Mouse (Mus musculus) liver, postnatal 0 days (tissue): ENCODE measurements around the gene 6030408B16Rik. TPM values are rescaled to one million over a fixed set of nuclear protein-coding genes. Genes with fewer than 3 reads are reported as not detected.

Experiments used
- ATAC-seq: fragments of 200-750 bp; cut with Nextera tagmentation; 2 replicates; pipeline ENCODE4 v1.8.0; 2017; ENCODE audit warnings: mild to moderate bottlenecking, moderate library complexity
- DNase-seq: peaks from one replicate; pipeline ENCODE4 v3.0.0-alpha.2; 2016
- H3K27ac ChIP-seq: fragments of 300-500 bp; sonication (generic); 2 replicates; pipeline ENCODE4 v1.5.1; 2014; ENCODE audit warnings: antibody characterized with exemption, moderate library complexity, mild to moderate bottlenecking, low read depth
- H3K27me3 ChIP-seq: fragments of 300-500 bp; sonication (generic); 2 replicates; pipeline ENCODE4 v1.6.1; 2014; ENCODE audit warnings: low read length, control low read depth, mixed read lengths; ENCODE audit not compliant: insufficient read depth
- H3K36me3 ChIP-seq: fragments of 300-500 bp; sonication (generic); replicated peaks from 2 replicates; pipeline ENCODE4 v1.6.1; 2014; ENCODE audit warnings: mild to moderate bottlenecking, control low read depth, low read length, moderate library complexity, mixed read lengths; ENCODE audit not compliant: insufficient read depth
- H3K4me1 ChIP-seq: fragments of 300-500 bp; sonication (generic); 2 replicates; pipeline ENCODE4 v1.6.1; 2014; ENCODE audit warnings: antibody characterized with exemption, mild to moderate bottlenecking, control low read depth; ENCODE audit not compliant: insufficient read depth
- H3K4me2 ChIP-seq: fragments of 300-500 bp; sonication (generic); 2 replicates; pipeline ENCODE4 v1.6.1; 2014; ENCODE audit warnings: low read depth, mild to moderate bottlenecking, low read length, moderate library complexity, mixed read lengths
- H3K4me3 ChIP-seq: fragments of 300-500 bp; sonication (generic); 2 replicates; pipeline ENCODE4 v1.5.1; 2014; ENCODE audit warnings: low read depth, low read length
- H3K9ac ChIP-seq: fragments of 300-500 bp; sonication (generic); replicated peaks from 2 replicates; pipeline ENCODE4 v1.6.1; 2014; ENCODE audit warnings: mild to moderate bottlenecking, moderate library complexity
- H3K9me3 ChIP-seq: fragments of 300-500 bp; sonication (generic); 2 replicates; pipeline ENCODE4 v1.6.1; 2016; ENCODE audit warnings: mild to moderate bottlenecking, control low read depth, low read length, mixed read lengths
- CTCF ChIP-seq: sonication (generic); IDR thresholded peaks from 2 replicates; pipeline ENCODE4 v1.5.1; 2016; ENCODE audit warnings: antibody characterized with exemption, low read depth
- EP300 ChIP-seq: IDR thresholded peaks from 2 replicates; pipeline ENCODE4 v1.6.1; 2016; ENCODE audit warnings: antibody characterized with exemption, low read depth, mild to moderate bottlenecking
- WGBS: fragments of 180-500 bp; shearing (Covaris S2); extraction: QIAGEN DNeasy Blood & Tissue Kit; methylation state at CpG from one replicate; pipeline ENCODE4 v1.1.7; 2014; ENCODE audit not compliant: insufficient replicate concordance; 5-methylcytosine and 5-hydroxymethylcytosine counted together
- polyA plus RNA-seq: library from polyadenylated mRNA; unstranded; fragments of >200 nt; fragmentation: Nextera tagmentation; extraction: Ambion mirVana; gene quantifications from 2 replicates; pipeline ENCODE4 v1.2.1, GENCODE M21; 2015

The 6030408B16Rik gene
- polyA plus RNA-seq, 1 experiment from 2014 or later = 0.36 TPM

DNA sequence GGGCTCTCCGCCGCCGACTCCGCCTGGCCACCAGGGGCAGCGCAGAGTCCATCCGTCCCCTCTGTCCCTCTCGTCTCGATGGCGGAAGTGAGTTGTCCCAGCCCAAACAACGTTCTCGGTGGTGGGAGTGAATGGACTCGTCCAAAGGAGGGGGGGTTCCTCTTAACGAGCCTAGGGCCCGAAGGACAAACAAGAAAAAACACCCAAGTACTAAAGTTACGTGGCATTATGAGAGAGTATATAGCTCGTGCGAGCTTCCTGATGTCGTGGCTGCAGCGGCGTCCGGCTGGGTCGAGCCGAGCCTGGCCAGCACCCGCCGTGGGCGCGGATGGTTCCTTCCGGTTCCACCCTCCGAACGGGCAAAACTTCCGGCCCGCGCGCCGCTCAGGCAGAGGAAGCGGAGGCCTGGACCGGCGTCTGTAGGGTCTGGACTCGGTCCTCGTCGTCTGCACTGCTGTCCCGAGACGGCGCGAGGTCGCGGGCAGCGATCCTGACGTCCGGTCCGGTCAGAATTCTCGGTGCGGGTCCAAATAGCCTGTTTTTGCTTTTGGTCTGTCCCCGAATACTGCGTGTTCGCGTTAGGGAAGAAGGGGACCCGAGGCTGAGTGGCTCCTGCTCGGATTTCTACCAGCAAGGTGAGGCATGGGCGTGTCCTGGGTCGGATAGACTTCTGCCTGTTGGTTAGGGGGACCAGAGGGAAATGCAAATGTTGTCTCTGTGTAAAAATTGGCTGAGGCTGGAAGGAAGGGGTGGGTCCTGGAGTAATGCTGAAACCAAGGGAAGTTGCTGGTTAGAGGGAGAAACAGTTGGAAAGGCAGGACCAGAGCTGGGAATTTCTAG, 8.9 kb upstream of the 6030408B16Rik start, which contains the start of gene Atg101:
Atg101 (plus strand) TSS at position 362 of the 840 bp plus-strand sequence.
- TF ChIP-seq CTCF = peak; percentile 98
- peak; percentile 72; the same call in 1 of the 2 replicates for TF ChIP-seq EP300
- no peaks in the 10 kb centered on the region for H3K9me3 ChIP-seq
- H3K27me3 ChIP-seq = no peaks in the 10 kb centered on the region
- H3K9ac ChIP-seq = peak within 1 kb of the TSS; percentile 94
- H3K4me1 ChIP-seq = peaks cover 19% of the 10 kb centered on the region
- peak; percentile 93 for ATAC-seq
- DNase-seq = peak; percentile 93
- H3K4me3 ChIP-seq = peak within 1 kb of the TSS; percentile 90
- under 1% methylated on average over 61 of the region's 61 CpGs for WGBS
- H3K27ac ChIP-seq = peak within 1 kb of the TSS; percentile 90
- peak within 1 kb of the TSS; percentile 88 for H3K4me2 ChIP-seq
- peaks cover 27% of the 10 kb centered on the region for H3K36me3 ChIP-seq

- peaks cover 48% of the 10 kb centered on the region for H3K36me3 ChIP-seq
- no peak for TF ChIP-seq EP300
- TF ChIP-seq CTCF = peak; percentile 72
- H3K4me2 ChIP-seq = 0 out of 2 replicates have a peak overlapping the region, but pooled peaks have one; percentile 1
- no peak overlapping the region for H3K27ac ChIP-seq
- H3K4me1 ChIP-seq = peaks cover 19% of the 10 kb centered on the region
- no peaks in the 10 kb centered on the region for H3K27me3 ChIP-seq
- ATAC-seq = no peak
- WGBS = 59% methylated on average over 9 of the region's 9 CpGs
- H3K9me3 ChIP-seq = no peaks in the 10 kb centered on the region
- H3K4me3 ChIP-seq = no peak overlapping the region
- DNase-seq = peak; percentile 52
- no peak overlapping the region for H3K9ac ChIP-seq
Measured at GRCm38 (mm10) chr15:101286129-101286770, 6.8 kb upstream of the 6030408B16Rik start.

GRCm38 (mm10) chr15:101287361-101287760, 5.7 kb upstream of the 6030408B16Rik start:
- TF ChIP-seq CTCF = no peak
- TF ChIP-seq EP300 = no peak
- DNase-seq (no peak), ATAC-seq (no peak)
- 71% methylated on average over 6 of the region's 6 CpGs for WGBS
- no peak overlapping the region for H3K4me2 ChIP-seq
- H3K27ac ChIP-seq = no peak overlapping the region
- H3K4me1 ChIP-seq = peaks cover 19% of the 10 kb centered on the region
- H3K9ac ChIP-seq = no peak overlapping the region
- H3K36me3 ChIP-seq = peaks cover 53% of the 10 kb centered on the region
- no peak overlapping the region for H3K4me3 ChIP-seq
- no peaks in the 10 kb centered on the region for H3K27me3 ChIP-seq
- no peaks in the 10 kb centered on the region for H3K9me3 ChIP-seq

GRCm38 (mm10) chr15:101290354-101290753, 2.7 kb upstream of the 6030408B16Rik start:
- Histone ChIP-seq H3K27me3 (no peaks in the 10 kb centered on the region), H3K36me3 (peaks cover 53% of the 10 kb centered on the region), H3K4me1 (peaks cover 11% of the 10 kb centered on the region), H3K4me3 (no peak overlapping the region), H3K9ac (no peak overlapping the region), H3K27ac (no peak overlapping the region), H3K4me2 (no peak overlapping the region), H3K9me3 (no peaks in the 10 kb centered on the region)
- WGBS = 88% methylated on average over 15 of the region's 15 CpGs
- DNase-seq (no peak), ATAC-seq (no peak)
- TF ChIP-seq CTCF (no peak), EP300 (no peak)

DNA sequence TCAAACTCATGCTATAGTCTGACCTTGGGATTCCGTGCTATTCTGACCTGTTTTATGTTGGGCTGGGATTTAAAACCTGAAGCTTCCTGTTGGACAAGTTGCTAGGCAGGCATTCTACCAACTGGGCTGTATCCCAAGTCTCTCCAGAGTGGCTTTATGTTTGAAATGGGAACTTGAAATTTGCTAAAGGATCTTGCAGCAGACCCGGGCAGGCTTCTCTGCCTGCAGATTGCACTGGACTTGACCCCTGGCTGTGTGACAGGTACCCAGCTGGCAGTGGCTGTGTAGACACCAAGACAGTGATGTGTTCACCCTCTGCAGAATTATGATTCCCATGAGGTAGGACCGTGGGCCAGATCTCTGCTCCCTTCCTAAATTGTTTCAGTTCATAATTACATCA, 1.0 kb upstream of the 6030408B16Rik start:
- Histone ChIP-seq H3K4me3 (no peak overlapping the region), H3K4me1 (no peaks in the 10 kb centered on the region), H3K4me2 (no peak overlapping the region), H3K27me3 (no peaks in the 10 kb centered on the region), H3K36me3 (peaks cover 43% of the 10 kb centered on the region), H3K27ac (no peak overlapping the region), H3K9ac (no peak overlapping the region), H3K9me3 (no peaks in the 10 kb centered on the region)
- TF ChIP-seq EP300 = no peak
- no peak for TF ChIP-seq CTCF
- ATAC-seq (no peak), DNase-seq (no peak)
- WGBS = 69% methylated on average over 3 of the region's 3 CpGs
